Mouse (Mus musculus) cerebellum, adult 18-20 months (tissue): ENCODE results near the gene Pcbp3.

Source experiments
- DNase-seq, 2 experiments: peaks; one replicate each; pipeline ENCODE4 v3.0.0; 2021

The Pcbp3 gene

DNA sequence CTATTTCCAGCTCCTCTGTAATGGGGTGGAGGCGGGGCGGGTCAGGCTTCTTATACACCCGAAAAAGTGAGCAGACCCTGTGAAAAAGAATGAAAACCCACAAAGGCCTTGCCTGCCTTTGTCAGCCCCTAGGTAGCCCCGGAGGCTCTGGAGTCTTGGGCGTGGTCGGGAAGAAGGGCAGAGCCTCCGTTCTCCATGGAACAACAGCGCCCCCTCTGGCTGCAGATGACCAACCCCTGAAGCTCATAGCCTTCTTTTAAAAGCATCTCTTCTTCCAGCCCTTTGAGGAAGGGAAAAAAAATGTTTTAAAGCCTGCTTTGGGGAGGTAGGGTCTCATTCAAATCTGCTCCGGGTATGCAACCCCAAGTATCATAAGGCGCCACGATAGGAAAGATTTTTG, 233.3 kb downstream of the Pcbp3 start:
- peak; percentile 26 to 36 for DNase-seq

DNA sequence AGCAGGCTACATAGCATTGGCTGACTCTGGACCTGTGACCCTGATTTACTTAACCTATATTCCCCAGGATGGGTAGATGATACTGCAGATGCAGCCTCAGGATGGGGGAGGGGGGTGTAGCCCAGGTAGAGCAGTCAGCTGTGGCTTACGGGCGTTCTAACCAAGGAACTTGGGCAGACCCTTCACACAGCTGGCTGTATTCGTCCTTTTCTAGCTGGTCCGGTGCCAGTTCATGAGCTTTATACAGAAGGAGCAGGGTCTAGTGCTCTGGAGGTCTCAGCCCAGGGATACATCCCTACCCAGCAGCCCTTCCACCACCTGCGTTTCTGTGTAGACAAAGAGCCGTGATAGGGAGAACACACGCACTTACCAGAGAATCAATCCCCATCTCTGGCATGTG, 234.4 kb downstream of the Pcbp3 start:
- DNase-seq, result no peak

DNA sequence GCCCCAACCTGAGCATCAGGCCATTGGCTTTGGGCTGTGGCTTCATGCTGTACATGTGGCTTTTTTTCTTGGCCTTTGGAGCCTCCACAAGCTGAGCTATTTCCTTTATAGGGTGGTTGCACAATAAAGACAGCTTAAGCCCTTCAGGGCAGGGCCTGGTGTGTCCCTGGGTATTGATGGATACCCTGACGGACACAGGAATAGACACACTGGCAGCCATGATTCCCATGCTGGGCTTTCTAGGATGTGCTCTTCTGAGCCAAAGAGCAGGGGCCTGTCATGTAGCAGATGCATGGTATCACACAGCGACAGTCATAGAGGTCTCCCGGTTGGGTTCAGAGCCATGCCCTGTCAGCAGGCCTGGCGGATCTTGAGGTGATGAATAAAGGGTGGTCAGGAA, 234.8 kb downstream of the Pcbp3 start:
- no peak for DNase-seq

DNA sequence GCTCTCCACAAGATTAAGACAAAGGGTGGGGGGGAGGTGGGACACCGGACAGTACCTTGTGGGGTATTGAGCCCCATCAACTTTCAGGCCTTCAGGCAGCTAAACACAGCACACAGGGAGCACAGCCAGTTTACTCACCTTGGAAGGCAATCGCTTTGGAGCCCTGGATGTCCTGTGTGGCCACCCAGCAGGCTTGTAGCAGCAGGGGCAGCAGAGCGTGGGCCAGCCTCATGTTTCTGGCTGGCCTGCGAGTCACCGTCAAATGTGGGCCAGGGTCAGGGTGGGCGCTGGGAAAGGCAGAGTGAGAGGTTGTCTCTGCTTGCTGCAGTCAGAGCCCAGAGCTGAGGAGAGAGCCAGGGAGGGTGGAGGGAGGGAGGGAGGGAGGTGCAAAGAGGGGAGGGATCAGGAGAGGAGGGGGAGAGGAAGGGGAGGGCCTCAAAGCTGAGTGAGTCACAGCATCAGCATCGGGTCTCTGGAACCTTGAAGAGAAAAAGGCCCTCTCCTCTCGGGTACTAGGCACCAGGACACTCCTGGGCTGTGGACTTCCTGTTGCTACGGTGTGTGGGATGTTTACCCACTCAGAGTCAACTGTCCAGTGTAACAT, 235.9 kb downstream of the Pcbp3 start, which contains the start of gene Col6a1:
Gene Col6a1 (minus strand): TSS at position 487 of the 604 bp plus-strand sequence.
- no peak for DNase-seq

DNA sequence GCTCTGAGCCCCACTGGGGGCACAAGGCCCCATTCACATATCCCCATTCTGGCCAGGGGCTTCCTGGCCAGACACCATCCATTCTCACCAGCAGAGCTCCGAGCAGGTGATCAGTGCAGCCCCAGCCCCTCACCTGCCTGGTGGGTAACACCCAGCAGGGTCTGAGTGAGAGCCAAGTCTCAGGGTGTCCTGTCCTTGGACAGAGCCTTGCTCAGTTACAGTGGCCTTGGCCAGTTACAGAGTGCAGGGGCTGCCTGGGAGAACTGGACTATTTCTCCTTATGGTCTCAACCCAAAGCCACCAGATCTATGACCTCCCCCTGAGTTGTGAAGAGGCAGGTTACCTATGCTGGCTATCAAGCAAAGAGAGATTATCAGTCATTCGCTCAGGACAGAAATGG, 236.6 kb downstream of the Pcbp3 start:
- DNase-seq, result no peak

DNA sequence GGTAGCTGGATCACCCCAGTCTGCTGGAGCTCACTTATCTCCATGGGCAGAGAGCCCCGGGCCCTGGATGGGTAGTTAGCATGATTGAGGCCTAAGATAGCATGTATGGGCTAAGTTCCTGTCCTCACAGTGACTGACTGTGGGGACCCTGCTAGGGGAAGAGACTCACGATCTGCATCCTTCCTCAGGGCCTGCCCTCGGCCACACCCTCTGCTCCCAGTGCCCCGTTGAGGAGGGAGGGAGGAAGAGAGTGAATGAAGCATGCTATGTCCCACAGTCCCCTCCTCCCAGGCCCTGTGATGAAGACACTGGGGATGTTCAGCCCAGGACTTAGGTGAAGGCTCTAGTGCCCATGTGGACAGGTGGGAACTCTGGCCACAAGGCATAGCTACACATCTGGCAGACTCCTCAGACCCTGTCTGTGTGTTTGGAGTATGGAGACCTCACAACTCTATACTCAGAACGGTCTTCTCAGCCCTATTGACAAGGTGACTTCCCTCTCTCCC, 237.4 kb downstream of the Pcbp3 start:
- DNase-seq, result no peak

DNA sequence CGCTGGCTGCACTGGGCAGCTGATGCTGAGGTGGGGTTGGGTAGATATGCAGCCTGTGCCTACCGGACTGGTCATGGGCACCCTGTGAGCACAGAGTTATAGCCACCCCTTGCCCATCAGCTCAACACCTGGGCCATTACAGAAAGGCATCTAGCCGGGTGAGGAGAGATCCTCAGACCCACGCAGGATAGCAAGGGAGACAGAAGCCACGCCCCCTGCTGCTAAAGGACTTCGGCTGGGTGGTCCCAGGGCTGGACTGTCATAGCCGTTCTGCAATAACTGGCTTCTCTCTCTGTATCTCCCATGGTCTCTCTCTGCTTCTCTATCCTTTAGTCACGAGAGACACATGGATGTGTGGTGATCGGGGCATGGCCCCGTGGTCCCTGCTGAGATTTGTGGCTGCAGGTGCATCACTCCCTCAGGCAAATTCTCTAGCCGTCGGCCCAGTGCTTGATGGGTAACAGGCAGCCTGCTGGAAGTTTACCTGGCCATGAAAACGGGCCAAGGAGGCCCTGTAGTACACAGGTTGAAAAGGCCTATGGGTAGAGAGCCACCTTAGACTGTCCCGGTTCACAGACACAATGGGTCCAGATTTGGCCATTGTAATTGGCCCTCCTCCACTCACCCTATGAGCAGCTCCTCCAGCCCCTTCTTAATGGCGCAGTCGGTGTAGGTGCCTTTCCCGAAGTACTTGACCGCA, 238.8 kb downstream of the Pcbp3 start:
- DNase-seq, result no peak

DNA sequence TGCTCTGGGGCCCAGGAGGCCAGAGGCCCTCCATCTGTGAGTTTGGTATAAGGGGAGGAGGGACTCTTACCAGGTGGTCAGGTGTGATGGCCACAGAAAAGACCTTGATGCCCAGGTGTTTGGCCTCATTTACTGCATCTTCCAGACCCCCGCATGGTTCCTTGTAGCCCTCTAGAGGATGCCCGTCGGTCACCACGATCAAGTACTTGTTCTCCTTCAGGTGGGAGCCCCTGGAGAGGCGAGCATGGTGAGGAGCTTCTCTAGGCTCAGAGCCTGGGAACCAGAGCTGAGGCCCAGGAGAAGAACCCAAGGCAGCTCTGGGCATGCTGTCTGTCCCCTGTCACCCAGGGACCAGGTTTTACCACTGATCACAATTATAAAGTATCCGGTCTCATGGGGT, 239.9 kb downstream of the Pcbp3 start:
- DNase-seq, result no peak

DNA sequence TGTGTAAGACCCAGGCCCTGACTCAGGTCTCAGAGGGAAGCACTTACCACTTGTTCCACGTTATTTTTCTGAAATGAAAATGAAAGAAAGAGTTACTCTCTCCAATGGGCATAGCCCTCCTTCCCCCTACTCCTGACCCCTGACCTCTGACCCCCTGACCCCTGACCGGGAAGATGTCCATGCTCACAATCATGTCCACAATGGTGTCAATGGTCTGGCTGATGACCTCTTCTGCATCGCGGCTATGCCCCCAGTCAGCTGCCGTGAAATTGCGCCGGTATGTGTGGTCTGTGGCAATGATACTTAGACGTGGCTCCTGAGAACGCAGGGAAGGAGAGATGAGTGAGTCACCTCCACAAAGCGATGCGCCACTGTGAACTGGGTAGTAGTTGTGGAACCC, 240.5 kb downstream of the Pcbp3 start:
- no peak for DNase-seq

DNA sequence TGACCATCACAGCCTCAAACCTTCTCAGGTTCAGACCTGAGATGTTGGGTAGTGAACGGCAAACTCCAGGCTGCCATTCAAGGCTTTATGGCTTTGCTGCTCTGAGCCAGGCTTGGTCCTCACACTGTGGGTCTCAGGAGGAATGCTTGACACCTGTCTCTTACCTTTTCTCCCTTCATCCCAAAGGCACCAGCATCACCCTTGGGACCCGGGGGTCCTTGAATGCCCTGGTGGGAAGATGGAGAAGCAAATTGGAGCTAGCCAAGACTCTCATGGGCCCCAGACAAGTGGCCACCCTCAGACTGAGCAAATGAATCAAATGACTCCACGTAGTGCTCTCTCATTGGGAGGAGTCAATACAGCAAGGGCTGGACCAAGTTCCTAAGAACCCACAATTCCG, 244.1 kb downstream of the Pcbp3 start:
- no peak for DNase-seq

DNA sequence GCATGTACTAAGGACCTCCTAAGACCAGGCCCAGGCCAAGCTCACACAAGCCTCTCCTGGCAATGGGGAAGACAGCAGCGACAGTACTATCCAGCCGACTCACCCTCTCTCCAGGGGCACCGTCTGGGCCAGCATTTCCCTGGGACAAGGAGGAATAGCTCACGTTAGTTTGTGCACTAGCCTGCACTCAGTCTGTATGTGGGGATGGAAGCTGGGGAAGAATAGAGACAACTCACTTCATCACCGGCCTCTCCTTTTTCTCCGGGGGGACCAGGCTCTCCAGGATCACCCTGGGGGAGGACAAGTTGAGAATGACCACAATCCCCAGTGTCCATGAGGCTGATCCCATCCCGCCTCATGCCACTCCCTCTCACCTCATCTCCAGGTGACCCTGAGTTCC, 244.7 kb downstream of the Pcbp3 start:
- no peak for DNase-seq

DNA sequence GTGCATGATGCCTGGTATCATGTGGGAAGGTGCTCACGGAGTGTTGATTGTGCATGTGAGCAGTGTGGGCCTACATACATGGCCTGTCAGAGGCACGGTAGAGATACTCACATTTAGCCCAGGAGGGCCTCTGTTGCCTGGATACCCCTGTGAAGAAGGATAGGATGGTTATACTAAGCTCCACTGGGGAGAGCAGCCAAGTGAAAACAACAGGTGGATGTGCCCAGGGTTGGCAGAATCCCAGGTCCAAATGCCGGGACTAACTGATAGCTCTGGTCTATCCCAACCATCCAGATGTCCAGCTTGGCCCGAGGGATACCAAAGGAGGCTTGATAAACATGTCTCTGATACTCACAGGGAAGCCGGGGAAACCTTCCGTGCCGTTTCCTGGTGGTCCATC, 247.4 kb downstream of the Pcbp3 start:
- no peak for DNase-seq

DNA sequence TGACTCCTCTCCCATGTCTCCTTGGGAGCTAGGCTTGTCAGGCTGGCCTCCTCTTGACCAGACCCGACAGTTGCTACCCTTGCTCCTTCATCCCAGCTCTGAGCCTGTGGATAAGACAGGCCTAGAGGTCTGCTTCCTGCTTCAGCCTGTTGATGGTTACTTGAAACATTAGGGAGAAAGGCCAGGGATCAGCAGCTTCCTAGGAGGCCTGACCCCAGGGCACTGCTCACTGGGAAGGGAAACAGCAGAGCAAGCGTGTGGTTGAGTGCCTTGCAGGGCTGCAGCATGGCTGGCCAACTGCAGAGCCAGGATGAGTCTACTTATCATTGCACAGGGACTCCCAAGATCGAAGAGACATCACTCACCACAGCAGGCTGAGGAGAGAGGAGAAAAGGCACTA, 249.2 kb downstream of the Pcbp3 start:
- no peak for DNase-seq
